Mouse (Mus musculus): ENCODE measurements around the gene Mpp6.

The Mpp6 gene

GRCm38 (mm10) chr6:50225232-50225631 lies 115.2 kb downstream of the Mpp6 start:
- DNase-seq (ENCODE audit: low spot score in 2 of 2): no peak

- no peak for DNase-seq (ENCODE audit: low spot score in 2 of 2)
These were observed 118.1 kb downstream of the Mpp6 start for GRCm38 (mm10) chr6:50228180-50228579.

- DNase-seq (ENCODE audit: low spot score in 2 of 2): no peak
These were observed 121.2 kb downstream of the Mpp6 start for GRCm38 (mm10) chr6:50231288-50231687.

GRCm38 (mm10) chr6:50232984-50233383 lies 122.9 kb downstream of the Mpp6 start:
- DNase-seq (ENCODE audit: low spot score in 2 of 2): no peak

- DNase-seq (ENCODE audit: low spot score in 2 of 2): no peak
These were observed 127.9 kb downstream of the Mpp6 start for GRCm38 (mm10) chr6:50237963-50238362.

GRCm38 (mm10) chr6:50239902-50240301 lies 129.9 kb downstream of the Mpp6 start:
- no peak for DNase-seq (ENCODE audit: low spot score in 2 of 2)

- no peak for DNase-seq (ENCODE audit: low spot score in 2 of 2)
These were observed 130.4 kb downstream of the Mpp6 start for GRCm38 (mm10) chr6:50240437-50240836.

- DNase-seq (ENCODE audit: low spot score in 2 of 2): no peak
These were observed 134.1 kb downstream of the Mpp6 start for GRCm38 (mm10) chr6:50244126-50244525.

- DNase-seq (ENCODE audit: low spot score in 2 of 2): no peak
These were observed 134.9 kb downstream of the Mpp6 start for GRCm38 (mm10) chr6:50244967-50245366.

- DNase-seq (ENCODE audit: low spot score in 2 of 2): no peak
These were observed 137.3 kb downstream of the Mpp6 start for GRCm38 (mm10) chr6:50247356-50247755.

- DNase-seq (ENCODE audit: low spot score in 2 of 2): no peak
These were observed 137.8 kb downstream of the Mpp6 start for GRCm38 (mm10) chr6:50247791-50248190.

Measured in frontal cortex, postnatal 10 days (tissue).